Mouse (Mus musculus) heart, embryonic 12.5 days (tissue): Measurements from ENCODE around the gene Rdx. TPM values are rescaled to one million over a fixed set of nuclear protein-coding genes. Genes with fewer than 3 reads are reported as not detected.
"Not testable (repeated sequence)": the region's sequence is repeated elsewhere in the genome, so short reads cannot be mapped to it uniquely, and the experiment has no call there.

Experiments used
- ATAC-seq: fragments of 200-750 bp; cut with Nextera tagmentation; 2 replicates; pipeline ENCODE4 v1.8.0; 2017; ENCODE audit warnings: moderate TSS enrichment, moderate library complexity; ENCODE audit not compliant: insufficient number of reproducible peaks, low FRiP score
- H3K27ac ChIP-seq: fragments of 300-500 bp; sonication (generic); 2 replicates; pipeline ENCODE4 v1.5.1; 2016; ENCODE audit warnings: mild to moderate bottlenecking, moderate library complexity; ENCODE audit not compliant: poor library complexity, severe bottlenecking
- H3K27me3 ChIP-seq: fragments of 300-500 bp; sonication (generic); replicated peaks from 2 replicates; pipeline ENCODE4 v1.6.1; 2016; ENCODE audit warnings: mild to moderate bottlenecking, moderate library complexity
- H3K36me3 ChIP-seq: fragments of 300-500 bp; sonication (generic); 2 replicates; pipeline ENCODE4 v1.6.1; 2016; ENCODE audit warnings: mild to moderate bottlenecking, moderate library complexity
- H3K4me1 ChIP-seq: fragments of 300-500 bp; sonication (generic); replicated peaks from 2 replicates; pipeline ENCODE4 v1.6.1; 2016; ENCODE audit warnings: mild to moderate bottlenecking
- H3K4me2 ChIP-seq: fragments of 300-500 bp; sonication (generic); 2 replicates; pipeline ENCODE4 v1.6.1; 2016; ENCODE audit warnings: mild to moderate bottlenecking, moderate library complexity
- H3K4me3 ChIP-seq: fragments of 300-500 bp; sonication (generic); 2 replicates; pipeline ENCODE4 v1.5.1; 2016; ENCODE audit warnings: mild to moderate bottlenecking
- H3K9ac ChIP-seq: fragments of 300-500 bp; sonication (generic); 2 replicates; pipeline ENCODE4 v1.6.1; 2016; ENCODE audit warnings: mild to moderate bottlenecking, moderate library complexity
- H3K9me3 ChIP-seq: fragments of 300-500 bp; sonication (generic); replicated peaks from 2 replicates; pipeline ENCODE4 v1.6.1; 2016; ENCODE audit warnings: mild to moderate bottlenecking, moderate library complexity
- WGBS: fragments of 180-500 bp; shearing (Covaris S2); methylation state at CpG from one replicate; pipeline ENCODE4 v1.1.7; 2016; 5-methylcytosine and 5-hydroxymethylcytosine counted together
- polyA plus RNA-seq: library from polyadenylated mRNA; unstranded; fragments of >200 nt; fragmentation: Nextera tagmentation; extraction: Ambion mirVana; gene quantifications from 2 replicates; pipeline ENCODE4 v1.2.1, GENCODE M21; 2016

Gene Rdx
- polyA plus RNA-seq, 1 experiment from 2014 or later: 170 TPM

GRCm38 (mm10) chr9:52059788-52060187, 12.8 kb downstream of the Rdx start:
- Histone ChIP-seq H3K9me3 (no peaks in the 10 kb centered on the region), H3K27ac (no peak overlapping the region), H3K9ac (no peak overlapping the region), H3K4me1 (peaks cover 32% of the 10 kb centered on the region), H3K27me3 (no peaks in the 10 kb centered on the region), H3K36me3 (peaks cover 26% of the 10 kb centered on the region), H3K4me3 (no peak overlapping the region), H3K4me2 (no peak overlapping the region)
- ATAC-seq: no peak
- WGBS: 46% methylated on average over 2 of the region's 2 CpGs

GRCm38 (mm10) chr9:52070052-52070451, 23.1 kb downstream of the Rdx start:
- no peak overlapping the region for H3K9ac ChIP-seq
- H3K4me2 ChIP-seq: no peak overlapping the region
- no peaks in the 10 kb centered on the region for H3K9me3 ChIP-seq
- no peaks in the 10 kb centered on the region for H3K27me3 ChIP-seq
- ATAC-seq: no peak
- H3K36me3 ChIP-seq: peaks cover 71% of the 10 kb centered on the region
- no peak overlapping the region for H3K4me3 ChIP-seq
- H3K27ac ChIP-seq: no peak overlapping the region
- H3K4me1 ChIP-seq: no peaks in the 10 kb centered on the region
- 93% methylated on average over 2 of the region's 2 CpGs for WGBS

- not testable (repeated sequence) for H3K9me3 ChIP-seq, H3K27me3 ChIP-seq, ATAC-seq, H3K4me2 ChIP-seq, H3K4me1 ChIP-seq, H3K9ac ChIP-seq, H3K4me3 ChIP-seq, H3K27ac ChIP-seq
- H3K36me3 ChIP-seq: peaks cover 67% of the 10 kb centered on the region
Observed at GRCm38 (mm10) chr9:52071352-52071751, 24.4 kb downstream of the Rdx start.

DNA sequence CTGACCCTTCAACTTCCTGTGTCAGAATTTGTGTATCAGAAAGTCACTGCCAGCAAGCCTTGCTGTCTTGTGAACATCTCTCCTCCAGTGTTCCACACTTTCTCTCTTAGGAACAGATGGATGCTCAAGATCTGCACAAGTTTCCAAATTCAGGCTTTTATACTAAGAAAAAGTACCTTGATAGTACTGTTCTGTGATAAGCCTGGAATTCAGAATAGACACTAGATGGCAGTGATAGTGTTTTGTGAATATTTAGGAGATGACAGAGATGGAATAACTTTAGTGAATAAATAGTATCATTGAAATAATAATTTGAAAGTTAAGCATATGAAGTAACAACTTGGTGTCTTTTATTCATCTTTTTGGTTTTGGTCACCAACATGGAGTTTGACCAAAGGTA, 25.2 kb downstream of the Rdx start:
- peaks cover 71% of the 10 kb centered on the region for H3K36me3 ChIP-seq
- H3K4me1 ChIP-seq: no peaks in the 10 kb centered on the region
- no peaks in the 10 kb centered on the region for H3K9me3 ChIP-seq
- H3K27me3 ChIP-seq: no peaks in the 10 kb centered on the region
- no peak overlapping the region for H3K9ac ChIP-seq
- no peak overlapping the region for H3K4me3 ChIP-seq
- no peak for ATAC-seq
- no peak overlapping the region for H3K27ac ChIP-seq
- H3K4me2 ChIP-seq: no peak overlapping the region

DNA sequence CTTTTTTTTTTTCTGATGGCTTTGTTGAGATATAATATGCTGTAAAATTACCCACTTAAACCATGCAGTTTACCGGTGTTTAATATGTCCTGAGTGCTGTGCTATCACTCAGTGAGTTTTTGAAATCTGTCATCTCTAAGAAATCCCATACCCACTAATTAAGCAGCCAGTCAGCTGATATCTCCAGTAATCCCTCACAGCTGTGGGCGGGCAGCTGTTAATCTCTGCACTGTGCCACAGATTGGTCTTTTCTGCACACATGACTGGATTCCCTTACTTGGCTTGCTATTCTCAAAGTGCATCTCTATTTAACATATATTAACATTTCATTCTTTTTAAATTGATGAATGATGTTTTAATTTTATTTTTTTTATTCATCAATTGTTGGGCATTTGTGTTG, 29.1 kb downstream of the Rdx start:
- Histone ChIP-seq H3K36me3 (peaks cover 72% of the 10 kb centered on the region), H3K4me1 (no peaks in the 10 kb centered on the region), H3K4me2 (no peak overlapping the region), H3K9me3 (no peaks in the 10 kb centered on the region), H3K9ac (no peak overlapping the region), H3K27me3 (no peaks in the 10 kb centered on the region), H3K27ac (no peak overlapping the region), H3K4me3 (no peak overlapping the region)
- 80% methylated on average over 2 of the region's 2 CpGs for WGBS
- ATAC-seq: no peak

DNA sequence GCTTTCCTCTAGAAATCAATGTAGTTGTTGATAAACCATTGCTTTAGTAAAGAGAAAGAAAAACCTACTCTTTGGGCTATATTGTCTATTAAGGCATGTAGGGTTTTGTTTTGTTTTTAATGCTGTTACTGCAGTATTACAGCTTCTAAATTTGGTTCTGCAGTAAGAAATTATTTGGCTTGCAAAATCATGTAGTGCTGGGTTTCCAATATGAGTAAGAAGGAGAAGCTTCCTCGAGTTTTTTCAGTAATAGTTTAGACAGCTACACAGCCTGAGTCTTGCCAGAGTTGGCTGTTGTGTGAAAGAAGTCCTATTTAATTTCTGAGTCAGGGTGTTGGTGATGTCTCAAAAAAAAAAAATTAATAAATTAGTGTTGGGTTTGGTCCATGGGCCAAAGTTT, 30.7 kb downstream of the Rdx start:
- Histone ChIP-seq H3K9me3 (no peaks in the 10 kb centered on the region), H3K27me3 (no peaks in the 10 kb centered on the region), H3K36me3 (peaks cover 68% of the 10 kb centered on the region), H3K4me1 (no peaks in the 10 kb centered on the region), H3K4me2 (no peak overlapping the region), H3K27ac (no peak overlapping the region), H3K9ac (no peak overlapping the region), H3K4me3 (no peak overlapping the region)
- WGBS: 94% methylated on average over 1 of the region's 1 CpGs
- ATAC-seq: no peak

GRCm38 (mm10) chr9:52081979-52082378, 35.0 kb downstream of the Rdx start:
- WGBS: 60% methylated on average over 2 of the region's 2 CpGs
- ATAC-seq: no peak
- no peak overlapping the region for H3K27ac ChIP-seq
- H3K27me3 ChIP-seq: no peaks in the 10 kb centered on the region
- H3K4me1 ChIP-seq: no peaks in the 10 kb centered on the region
- no peak overlapping the region for H3K4me2 ChIP-seq
- H3K9me3 ChIP-seq: no peaks in the 10 kb centered on the region
- peaks cover 69% of the 10 kb centered on the region for H3K36me3 ChIP-seq
- no peak overlapping the region for H3K9ac ChIP-seq
- H3K4me3 ChIP-seq: no peak overlapping the region

DNA sequence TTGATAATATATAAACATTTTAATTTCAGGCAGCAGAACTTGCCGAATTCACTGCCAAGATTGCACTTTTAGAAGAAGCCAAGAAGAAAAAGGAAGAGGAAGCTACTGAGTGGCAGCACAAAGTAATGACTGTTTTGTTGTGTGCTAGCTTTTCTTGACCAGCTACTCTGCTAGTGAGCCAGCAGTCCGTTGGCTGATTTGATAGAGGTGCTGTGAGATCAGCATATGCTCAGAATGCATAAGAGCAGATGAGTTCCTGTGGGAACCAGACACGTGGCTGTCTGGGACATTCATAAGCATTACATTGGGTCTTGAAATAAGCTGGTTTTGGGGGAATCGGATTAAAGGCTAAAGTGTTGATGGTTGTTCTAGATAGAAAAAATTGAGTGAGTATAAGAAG, 35.4 kb downstream of the Rdx start:
- no peaks in the 10 kb centered on the region for H3K4me1 ChIP-seq
- no peaks in the 10 kb centered on the region for H3K27me3 ChIP-seq
- H3K36me3 ChIP-seq: peaks cover 69% of the 10 kb centered on the region
- no peaks in the 10 kb centered on the region for H3K9me3 ChIP-seq
- no peak overlapping the region for H3K4me3 ChIP-seq
- WGBS: 77% methylated on average over 4 of the region's 4 CpGs
- no peak overlapping the region for H3K4me2 ChIP-seq
- no peak overlapping the region for H3K27ac ChIP-seq
- no peak overlapping the region for H3K9ac ChIP-seq
- no peak for ATAC-seq

GRCm38 (mm10) chr9:52091752-52092151, 44.8 kb downstream of the Rdx start:
- WGBS: 81% methylated on average over 9 of the region's 9 CpGs
- H3K4me1 ChIP-seq: peaks cover 35% of the 10 kb centered on the region
- H3K9ac ChIP-seq: no peak overlapping the region
- no peak overlapping the region for H3K4me3 ChIP-seq
- H3K27me3 ChIP-seq: no peaks in the 10 kb centered on the region
- peaks cover 27% of the 10 kb centered on the region for H3K36me3 ChIP-seq
- H3K27ac ChIP-seq: no peak overlapping the region
- no peak for ATAC-seq
- H3K9me3 ChIP-seq: no peaks in the 10 kb centered on the region
- no peak overlapping the region for H3K4me2 ChIP-seq

- H3K9ac ChIP-seq: no peak overlapping the region
- no peak overlapping the region for H3K27ac ChIP-seq
- H3K36me3 ChIP-seq: peaks cover 21% of the 10 kb centered on the region
- H3K9me3 ChIP-seq: no peaks in the 10 kb centered on the region
- no peaks in the 10 kb centered on the region for H3K27me3 ChIP-seq
- 72% methylated on average over 5 of the region's 5 CpGs for WGBS
- H3K4me1 ChIP-seq: peaks cover 35% of the 10 kb centered on the region
- H3K4me3 ChIP-seq: no peak overlapping the region
- H3K4me2 ChIP-seq: no peak overlapping the region
- no peak for ATAC-seq
Observed at GRCm38 (mm10) chr9:52092311-52092710, 45.3 kb downstream of the Rdx start.

- H3K27me3 ChIP-seq: no peaks in the 10 kb centered on the region
- peak overlapping the region; percentile 68 for H3K27ac ChIP-seq
- H3K9me3 ChIP-seq: no peaks in the 10 kb centered on the region
- 14% methylated on average over 8 of the region's 8 CpGs for WGBS
- H3K9ac ChIP-seq: 0 out of 2 replicates have a peak overlapping the region, but pooled peaks have one; percentile 19
- peaks cover 13% of the 10 kb centered on the region for H3K36me3 ChIP-seq
- H3K4me1 ChIP-seq: peaks cover 35% of the 10 kb centered on the region
- 0 out of 2 replicates have a peak overlapping the region, but pooled peaks have one; percentile 12 for H3K4me2 ChIP-seq
- no peak overlapping the region for H3K4me3 ChIP-seq
- ATAC-seq: peak; percentile 74
Observed at GRCm38 (mm10) chr9:52093108-52093507, 46.1 kb downstream of the Rdx start.

- 21% methylated on average over 5 of the region's 5 CpGs for WGBS
- H3K27ac ChIP-seq: peak overlapping the region; percentile 68
Observed at GRCm38 (mm10) chr9:52094016-52094415, 47.0 kb downstream of the Rdx start.

More at GRCm38 (mm10) chr9:52094016-52094415, 47.0 kb downstream of the Rdx start:
- ATAC-seq: no peak
- H3K4me2 ChIP-seq: no peak overlapping the region
- no peaks in the 10 kb centered on the region for H3K27me3 ChIP-seq
- H3K9me3 ChIP-seq: no peaks in the 10 kb centered on the region
- H3K9ac ChIP-seq: 0 out of 2 replicates have a peak overlapping the region, but pooled peaks have one; percentile 8
- H3K4me1 ChIP-seq: peaks cover 35% of the 10 kb centered on the region
- peaks cover 7% of the 10 kb centered on the region for H3K36me3 ChIP-seq
- no peak overlapping the region for H3K4me3 ChIP-seq
